Mouse (Mus musculus): Measurements from ENCODE around the gene Lhcgr. TPM values are rescaled to one million over a fixed set of nuclear protein-coding genes. Genes with fewer than 3 reads are reported as not detected.

The Lhcgr gene
- polyA plus RNA-seq, 1 experiment from 2014 or later, result 1.3 TPM

GRCm38 (mm10) chr17:88755776-88756175 is 36.0 kb downstream of the Lhcgr start:
- 47% methylated on average over 6 of the region's 6 CpGs for WGBS
- Histone ChIP-seq H3K4me1 (ENCODE audit: control insufficient read depth, insufficient read depth, low read length) (0 out of 2 replicates have a peak, but pooled peaks cover 3% of the 10 kb centered on the region), H3K4me3 (ENCODE audit: low read length) (no peak overlapping the region), H3K27ac (ENCODE audit: low read depth, low read length) (no peak overlapping the region), H3K4me2 (replicated peaks; ENCODE audit: low read depth, low read length) (no peak overlapping the region), H3K9ac (ENCODE audit: low read depth, low read length) (no peak overlapping the region), H3K9me3 (ENCODE audit: control insufficient read depth, low read length) (no peaks in the 10 kb centered on the region), H3K36me3 (ENCODE audit: control insufficient read depth, insufficient read depth, low read length) (no peaks in the 10 kb centered on the region), H3K27me3 (ENCODE audit: control insufficient read depth, insufficient read depth, low read length) (no peaks in the 10 kb centered on the region)
- ATAC-seq (ENCODE audit: low FRiP score, low TSS enrichment), result no peak

GRCm38 (mm10) chr17:88753472-88753857 is 38.3 kb downstream of the Lhcgr start:
- peak overlapping the region; percentile 47 for H3K4me2 ChIP-seq (replicated peaks; ENCODE audit: low read depth, low read length)
- H3K27me3 ChIP-seq (ENCODE audit: control insufficient read depth, insufficient read depth, low read length), result no peaks in the 10 kb centered on the region
- H3K9ac ChIP-seq (ENCODE audit: low read depth, low read length), result no peak overlapping the region; the same call in 1 of the 2 replicates
- WGBS, result 26% methylated on average over 12 of the region's 12 CpGs
- H3K4me3 ChIP-seq (ENCODE audit: low read length), result peak overlapping the region; percentile 12; the same call in 1 of the 2 replicates
- H3K4me1 ChIP-seq (ENCODE audit: control insufficient read depth, insufficient read depth, low read length), result 0 out of 2 replicates have a peak, but pooled peaks cover 3% of the 10 kb centered on the region
- no peaks in the 10 kb centered on the region for H3K36me3 ChIP-seq (ENCODE audit: control insufficient read depth, insufficient read depth, low read length)
- peak; percentile 32; the same call in 1 of the 2 replicates for ATAC-seq (ENCODE audit: low FRiP score, low TSS enrichment)
- H3K9me3 ChIP-seq (ENCODE audit: control insufficient read depth, low read length), result no peaks in the 10 kb centered on the region
- H3K27ac ChIP-seq (ENCODE audit: low read depth, low read length), result no peak overlapping the region

- Histone ChIP-seq H3K27ac (ENCODE audit: low read depth, low read length) (no peak overlapping the region), H3K4me1 (ENCODE audit: control insufficient read depth, insufficient read depth, low read length) (0 out of 2 replicates have a peak, but pooled peaks cover 3% of the 10 kb centered on the region), H3K9me3 (ENCODE audit: control insufficient read depth, low read length) (no peaks in the 10 kb centered on the region), H3K4me3 (ENCODE audit: low read length) (peak overlapping the region; percentile 12; the same call in 1 of the 2 replicates), H3K36me3 (ENCODE audit: control insufficient read depth, insufficient read depth, low read length) (no peaks in the 10 kb centered on the region), H3K4me2 (replicated peaks; ENCODE audit: low read depth, low read length) (peak overlapping the region; percentile 47), H3K27me3 (ENCODE audit: control insufficient read depth, insufficient read depth, low read length) (no peaks in the 10 kb centered on the region), H3K9ac (ENCODE audit: low read depth, low read length) (no peak overlapping the region; the same call in 1 of the 2 replicates)
- peak; percentile 90 for ATAC-seq (ENCODE audit: low FRiP score, low TSS enrichment)
- 4% methylated on average over 17 of the region's 17 CpGs for WGBS
Observed at GRCm38 (mm10) chr17:88752827-88753471, 38.8 kb downstream of the Lhcgr start.

DNA sequence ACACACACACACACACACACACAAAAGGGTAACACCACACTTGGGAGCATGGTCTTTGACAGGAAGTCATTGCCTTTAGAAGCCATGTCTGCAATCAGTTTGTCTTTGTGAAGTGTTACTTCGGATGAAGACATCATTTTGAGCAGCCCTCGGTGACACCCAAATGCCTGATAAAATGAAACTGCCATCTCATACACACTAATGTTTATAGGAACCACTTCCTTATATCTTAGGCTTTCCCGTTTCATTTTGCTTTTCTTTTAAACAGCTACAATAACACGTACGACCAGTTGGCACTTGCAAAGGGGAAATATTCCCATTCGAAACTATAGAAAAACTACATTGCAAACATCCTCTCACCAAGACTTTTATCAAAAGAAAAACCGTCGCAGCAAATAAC is 42.1 kb downstream of the Lhcgr start:
- Histone ChIP-seq H3K4me3 (ENCODE audit: low read length) (no peak overlapping the region), H3K4me2 (replicated peaks; ENCODE audit: low read depth, low read length) (no peak overlapping the region), H3K36me3 (ENCODE audit: control insufficient read depth, insufficient read depth, low read length) (no peaks in the 10 kb centered on the region), H3K9me3 (ENCODE audit: control insufficient read depth, low read length) (no peaks in the 10 kb centered on the region), H3K4me1 (ENCODE audit: control insufficient read depth, insufficient read depth, low read length) (0 out of 2 replicates have a peak, but pooled peaks cover 3% of the 10 kb centered on the region), H3K9ac (ENCODE audit: low read depth, low read length) (no peak overlapping the region), H3K27ac (ENCODE audit: low read depth, low read length) (no peak overlapping the region), H3K27me3 (ENCODE audit: control insufficient read depth, insufficient read depth, low read length) (no peaks in the 10 kb centered on the region)
- 80% methylated on average over 8 of the region's 8 CpGs for WGBS
- ATAC-seq (ENCODE audit: low FRiP score, low TSS enrichment), result no peak

- Histone ChIP-seq H3K4me1 (ENCODE audit: control insufficient read depth, insufficient read depth, low read length) (no peaks in the 10 kb centered on the region), H3K4me3 (ENCODE audit: low read length) (no peak overlapping the region), H3K9ac (ENCODE audit: low read depth, low read length) (no peak overlapping the region), H3K27ac (ENCODE audit: low read depth, low read length) (no peak overlapping the region), H3K27me3 (ENCODE audit: control insufficient read depth, insufficient read depth, low read length) (no peaks in the 10 kb centered on the region), H3K4me2 (replicated peaks; ENCODE audit: low read depth, low read length) (no peak overlapping the region), H3K36me3 (ENCODE audit: control insufficient read depth, insufficient read depth, low read length) (no peaks in the 10 kb centered on the region), H3K9me3 (ENCODE audit: control insufficient read depth, low read length) (no peaks in the 10 kb centered on the region)
- no peak for ATAC-seq (ENCODE audit: low FRiP score, low TSS enrichment)
- WGBS, result 55% methylated on average over 8 of the region's 8 CpGs
Observed at GRCm38 (mm10) chr17:88706231-88706649, 85.5 kb downstream of the Lhcgr start.

DNA sequence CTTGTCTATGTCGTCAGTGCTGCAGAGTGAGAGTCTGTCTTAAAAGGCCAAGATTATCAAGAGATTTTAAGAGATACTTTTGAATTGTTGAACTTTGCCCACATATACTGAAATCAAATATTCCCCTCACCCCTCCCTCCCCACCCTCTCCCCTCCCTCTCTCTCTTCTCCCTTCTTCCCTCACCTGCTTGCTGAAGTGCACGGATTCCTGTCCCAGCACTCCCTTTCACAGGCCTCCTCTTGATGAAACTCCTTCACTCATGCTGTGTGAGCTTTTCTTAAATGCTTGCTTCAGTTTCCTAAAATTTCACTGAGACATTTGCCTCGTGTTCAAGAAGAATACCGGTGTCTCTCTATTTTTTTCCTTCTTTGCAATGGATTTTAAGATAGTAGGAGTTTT is 88.7 kb downstream of the Lhcgr start:
- no peaks in the 10 kb centered on the region for H3K9me3 ChIP-seq (ENCODE audit: control insufficient read depth, low read length)
- H3K36me3 ChIP-seq (ENCODE audit: control insufficient read depth, insufficient read depth, low read length), result no peaks in the 10 kb centered on the region
- H3K4me2 ChIP-seq (replicated peaks; ENCODE audit: low read depth, low read length), result no peak overlapping the region
- no peak overlapping the region for H3K4me3 ChIP-seq (ENCODE audit: low read length)
- no peak for ATAC-seq (ENCODE audit: low FRiP score, low TSS enrichment)
- H3K27ac ChIP-seq (ENCODE audit: low read depth, low read length), result no peak overlapping the region
- H3K27me3 ChIP-seq (ENCODE audit: control insufficient read depth, insufficient read depth, low read length), result no peaks in the 10 kb centered on the region
- 47% methylated on average over 4 of the region's 4 CpGs for WGBS
- no peak overlapping the region for H3K9ac ChIP-seq (ENCODE audit: low read depth, low read length)
- no peaks in the 10 kb centered on the region for H3K4me1 ChIP-seq (ENCODE audit: control insufficient read depth, insufficient read depth, low read length)

GRCm38 (mm10) chr17:88702345-88702744 is 89.4 kb downstream of the Lhcgr start:
- H3K4me2 ChIP-seq (replicated peaks; ENCODE audit: low read depth, low read length), result no peak overlapping the region
- WGBS, result 24% methylated on average over 6 of the region's 6 CpGs
- no peak overlapping the region for H3K9ac ChIP-seq (ENCODE audit: low read depth, low read length)
- H3K27ac ChIP-seq (ENCODE audit: low read depth, low read length), result no peak overlapping the region
- no peaks in the 10 kb centered on the region for H3K4me1 ChIP-seq (ENCODE audit: control insufficient read depth, insufficient read depth, low read length)
- H3K27me3 ChIP-seq (ENCODE audit: control insufficient read depth, insufficient read depth, low read length), result no peaks in the 10 kb centered on the region
- no peaks in the 10 kb centered on the region for H3K36me3 ChIP-seq (ENCODE audit: control insufficient read depth, insufficient read depth, low read length)
- H3K4me3 ChIP-seq (ENCODE audit: low read length), result no peak overlapping the region
- ATAC-seq (ENCODE audit: low FRiP score, low TSS enrichment), result no peak
- no peaks in the 10 kb centered on the region for H3K9me3 ChIP-seq (ENCODE audit: control insufficient read depth, low read length)

DNA sequence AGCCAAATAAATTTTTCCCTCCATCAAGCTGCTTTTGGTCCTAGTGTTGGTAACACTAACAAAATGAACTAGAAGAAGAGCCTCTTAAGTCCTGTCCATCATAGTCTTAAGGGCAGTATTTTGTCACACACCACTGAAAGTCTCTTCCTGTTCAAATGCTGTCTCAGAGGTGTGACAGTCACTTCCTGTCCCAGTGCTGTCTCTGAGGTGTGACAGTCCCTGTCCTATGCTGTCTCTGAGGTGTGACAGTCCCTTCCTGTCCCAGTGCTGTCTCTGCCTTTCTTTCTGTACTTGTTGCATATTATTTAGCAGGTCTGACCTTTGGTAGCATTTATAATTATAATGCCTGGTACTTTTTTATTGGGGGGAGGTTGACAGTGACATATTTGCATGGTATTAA is 90.9 kb downstream of the Lhcgr start:
- ATAC-seq (ENCODE audit: low FRiP score, low TSS enrichment), result no peak
- no peak overlapping the region for H3K27ac ChIP-seq (ENCODE audit: low read depth, low read length)
- no peaks in the 10 kb centered on the region for H3K36me3 ChIP-seq (ENCODE audit: control insufficient read depth, insufficient read depth, low read length)
- H3K4me2 ChIP-seq (replicated peaks; ENCODE audit: low read depth, low read length), result no peak overlapping the region
- H3K27me3 ChIP-seq (ENCODE audit: control insufficient read depth, insufficient read depth, low read length), result no peaks in the 10 kb centered on the region
- H3K9me3 ChIP-seq (ENCODE audit: control insufficient read depth, low read length), result no peaks in the 10 kb centered on the region
- no peak overlapping the region for H3K9ac ChIP-seq (ENCODE audit: low read depth, low read length)
- H3K4me3 ChIP-seq (ENCODE audit: low read length), result no peak overlapping the region
- H3K4me1 ChIP-seq (ENCODE audit: control insufficient read depth, insufficient read depth, low read length), result no peaks in the 10 kb centered on the region

- Histone ChIP-seq H3K4me2 (replicated peaks; ENCODE audit: low read depth, low read length) (no peak overlapping the region), H3K4me3 (ENCODE audit: low read length) (no peak overlapping the region), H3K36me3 (ENCODE audit: control insufficient read depth, insufficient read depth, low read length) (no peaks in the 10 kb centered on the region), H3K9me3 (ENCODE audit: control insufficient read depth, low read length) (no peaks in the 10 kb centered on the region), H3K27ac (ENCODE audit: low read depth, low read length) (no peak overlapping the region), H3K27me3 (ENCODE audit: control insufficient read depth, insufficient read depth, low read length) (no peaks in the 10 kb centered on the region), H3K9ac (ENCODE audit: low read depth, low read length) (no peak overlapping the region), H3K4me1 (ENCODE audit: control insufficient read depth, insufficient read depth, low read length) (no peaks in the 10 kb centered on the region)
- 56% methylated on average over 9 of the region's 9 CpGs for WGBS
- ATAC-seq (ENCODE audit: low FRiP score, low TSS enrichment), result no peak
Observed at GRCm38 (mm10) chr17:88696656-88697333, 95.0 kb downstream of the Lhcgr start.

All from kidney, embryonic 14.5 days (tissue).